Mouse (Mus musculus): ENCODE results near the gene Rab5if. TPM values are rescaled to one million over a fixed set of nuclear protein-coding genes. Genes with fewer than 3 reads are reported as not detected.
A peak's percentile ranks its signal among the peaks of the same experiment; 100 is the strongest.

The Rab5if gene
- polyA plus RNA-seq, 1 experiment = 129 TPM

DNA sequence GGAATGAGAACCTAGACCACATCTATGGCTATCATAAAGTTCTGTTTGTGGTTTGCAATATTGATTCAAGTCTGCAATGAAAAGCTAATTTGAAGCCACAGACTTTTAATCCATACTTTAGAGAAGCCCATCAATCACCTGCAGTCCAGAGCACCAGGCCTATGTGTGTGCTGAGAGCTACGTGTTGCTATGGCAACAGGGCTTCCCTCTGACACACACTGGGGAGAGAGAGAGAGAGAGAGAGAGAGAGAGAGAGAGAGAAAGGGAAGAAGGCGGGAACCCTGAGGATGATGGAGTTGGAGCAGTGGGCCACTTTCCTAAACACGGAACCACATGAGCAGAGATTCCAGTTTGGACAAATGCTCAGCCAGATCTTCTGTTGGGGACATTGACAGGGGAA, 29.3 kb downstream of the Rab5if start:
- WGBS = 76% methylated on average over 3 of the region's 3 CpGs
- Histone ChIP-seq H3K27me3 (replicated peaks; ENCODE audit: control insufficient read depth, insufficient read depth, low read length) (no peaks in the 10 kb centered on the region), H3K36me3 (ENCODE audit: control insufficient read depth, insufficient read depth, low read length) (no peaks in the 10 kb centered on the region), H3K4me1 (ENCODE audit: control insufficient read depth, insufficient read depth, low read length) (no peaks in the 10 kb centered on the region), H3K27ac (ENCODE audit: insufficient read depth, low read depth, low read length) (no peak overlapping the region), H3K4me3 (ENCODE audit: insufficient read depth, low read depth, low read length) (no peak overlapping the region)
- DNase-seq = no peak
- TF ChIP-seq CTCF (conservative IDR thresholded peaks at IDR 0.05; ENCODE audit: insufficient read depth, insufficient read length, low read depth, low read length) (no peak), POLR2A (IDR thresholded peaks at IDR 0.05; ENCODE audit: low read depth, low read length) (no peak)

GRCm38 (mm10) chr2:156892821-156893220, 29.9 kb downstream of the Rab5if start:
- no peaks in the 10 kb centered on the region for H3K4me1 ChIP-seq (ENCODE audit: control insufficient read depth, insufficient read depth, low read length)
- H3K4me3 ChIP-seq (ENCODE audit: insufficient read depth, low read depth, low read length) = no peak overlapping the region
- no peak for TF ChIP-seq POLR2A (IDR thresholded peaks at IDR 0.05; ENCODE audit: low read depth, low read length)
- TF ChIP-seq CTCF (conservative IDR thresholded peaks at IDR 0.05; ENCODE audit: insufficient read depth, insufficient read length, low read depth, low read length) = no peak
- no peak for DNase-seq
- H3K27me3 ChIP-seq (replicated peaks; ENCODE audit: control insufficient read depth, insufficient read depth, low read length) = no peaks in the 10 kb centered on the region
- no peak overlapping the region for H3K27ac ChIP-seq (ENCODE audit: insufficient read depth, low read depth, low read length)
- H3K36me3 ChIP-seq (ENCODE audit: control insufficient read depth, insufficient read depth, low read length) = no peaks in the 10 kb centered on the region
- 74% methylated on average over 6 of the region's 6 CpGs for WGBS

GRCm38 (mm10) chr2:156894496-156895265, 31.8 kb downstream of the Rab5if start:
- no peaks in the 10 kb centered on the region for H3K4me1 ChIP-seq (ENCODE audit: control insufficient read depth, insufficient read depth, low read length)
- no peaks in the 10 kb centered on the region for H3K36me3 ChIP-seq (ENCODE audit: control insufficient read depth, insufficient read depth, low read length)
- DNase-seq = peak; percentile 55
- 56% methylated on average over 15 of the region's 15 CpGs for WGBS
- TF ChIP-seq CTCF (conservative IDR thresholded peaks at IDR 0.05; ENCODE audit: insufficient read depth, insufficient read length, low read depth, low read length) (no peak), POLR2A (IDR thresholded peaks at IDR 0.05; ENCODE audit: low read depth, low read length) (no peak)
- H3K4me3 ChIP-seq (ENCODE audit: insufficient read depth, low read depth, low read length) = no peak overlapping the region
- H3K27ac ChIP-seq (ENCODE audit: insufficient read depth, low read depth, low read length) = no peak overlapping the region
- no peaks in the 10 kb centered on the region for H3K27me3 ChIP-seq (replicated peaks; ENCODE audit: control insufficient read depth, insufficient read depth, low read length)

DNA sequence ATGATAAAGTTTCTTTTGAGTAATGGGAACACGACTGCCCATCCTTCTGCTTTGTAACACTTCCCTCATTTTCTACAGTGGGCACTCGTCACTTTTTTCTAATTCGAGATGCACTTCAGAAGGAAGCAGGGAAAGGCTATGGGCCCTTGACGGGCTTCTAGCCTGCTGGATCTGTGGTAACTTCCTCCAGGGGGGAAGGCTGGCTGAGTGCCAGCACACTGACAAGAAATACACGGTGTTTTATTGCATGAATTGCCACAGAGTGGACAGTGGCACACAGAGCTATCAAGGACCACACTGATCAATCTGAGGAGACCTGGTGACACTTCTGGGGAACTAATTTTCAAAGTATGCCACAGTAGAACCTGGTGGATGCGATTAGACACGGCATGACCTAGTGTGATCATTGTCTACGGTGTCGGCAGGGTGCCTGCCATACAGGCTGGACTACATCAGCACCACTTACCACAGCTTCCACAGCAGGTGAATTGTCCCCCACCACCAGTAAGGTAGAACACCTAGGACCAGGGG, 33.5 kb downstream of the Rab5if start:
- no peak overlapping the region for H3K27ac ChIP-seq (ENCODE audit: insufficient read depth, low read depth, low read length)
- TF ChIP-seq CTCF (conservative IDR thresholded peaks at IDR 0.05; ENCODE audit: insufficient read depth, insufficient read length, low read depth, low read length) (no peak), POLR2A (IDR thresholded peaks at IDR 0.05; ENCODE audit: low read depth, low read length) (no peak)
- no peaks in the 10 kb centered on the region for H3K36me3 ChIP-seq (ENCODE audit: control insufficient read depth, insufficient read depth, low read length)
- H3K4me3 ChIP-seq (ENCODE audit: insufficient read depth, low read depth, low read length) = no peak overlapping the region
- H3K27me3 ChIP-seq (replicated peaks; ENCODE audit: control insufficient read depth, insufficient read depth, low read length) = no peaks in the 10 kb centered on the region
- WGBS = 71% methylated on average over 9 of the region's 9 CpGs
- no peak for DNase-seq
- H3K4me1 ChIP-seq (ENCODE audit: control insufficient read depth, insufficient read depth, low read length) = no peaks in the 10 kb centered on the region

- TF ChIP-seq CTCF (conservative IDR thresholded peaks at IDR 0.05; ENCODE audit: insufficient read depth, insufficient read length, low read depth, low read length) (no peak), POLR2A (IDR thresholded peaks at IDR 0.05; ENCODE audit: low read depth, low read length) (no peak)
- Histone ChIP-seq H3K4me1 (ENCODE audit: control insufficient read depth, insufficient read depth, low read length) (no peaks in the 10 kb centered on the region), H3K27ac (ENCODE audit: insufficient read depth, low read depth, low read length) (no peak overlapping the region), H3K36me3 (ENCODE audit: control insufficient read depth, insufficient read depth, low read length) (no peaks in the 10 kb centered on the region), H3K4me3 (ENCODE audit: insufficient read depth, low read depth, low read length) (no peak overlapping the region), H3K27me3 (replicated peaks; ENCODE audit: control insufficient read depth, insufficient read depth, low read length) (no peaks in the 10 kb centered on the region)
- no peak for DNase-seq
- WGBS = 85% methylated on average over 9 of the region's 9 CpGs
Observed at GRCm38 (mm10) chr2:156897034-156897433, 34.1 kb downstream of the Rab5if start.

- no peaks in the 10 kb centered on the region for H3K36me3 ChIP-seq (ENCODE audit: control insufficient read depth, insufficient read depth, low read length)
- no peak for TF ChIP-seq CTCF (conservative IDR thresholded peaks at IDR 0.05; ENCODE audit: insufficient read depth, insufficient read length, low read depth, low read length)
- no peak overlapping the region for H3K4me3 ChIP-seq (ENCODE audit: insufficient read depth, low read depth, low read length)
- 54% methylated on average over 4 of the region's 4 CpGs for WGBS
- no peak overlapping the region for H3K27ac ChIP-seq (ENCODE audit: insufficient read depth, low read depth, low read length)
- H3K4me1 ChIP-seq (ENCODE audit: control insufficient read depth, insufficient read depth, low read length) = no peaks in the 10 kb centered on the region
- H3K27me3 ChIP-seq (replicated peaks; ENCODE audit: control insufficient read depth, insufficient read depth, low read length) = no peaks in the 10 kb centered on the region
- no peak for DNase-seq
Observed at GRCm38 (mm10) chr2:156898374-156898773, 35.4 kb downstream of the Rab5if start.

DNA sequence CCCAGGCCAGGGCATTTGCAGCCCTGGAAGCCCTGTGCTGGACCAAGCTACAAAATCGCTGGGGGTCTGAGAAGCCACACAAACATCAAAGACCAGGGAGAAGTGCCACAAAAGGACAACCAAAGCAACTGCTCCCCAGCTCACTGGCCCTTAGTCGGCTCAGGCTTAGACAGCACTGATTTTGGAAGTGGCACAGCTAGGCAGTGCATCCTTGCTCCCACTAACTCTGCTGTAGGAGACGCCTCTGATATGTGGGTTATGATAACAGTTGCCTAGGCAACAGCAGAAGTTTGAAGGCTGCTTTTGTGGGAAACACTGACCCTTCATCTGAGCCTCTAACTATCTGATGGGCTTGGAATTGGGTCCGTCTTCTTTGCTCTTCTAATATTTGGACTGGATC, 36.3 kb downstream of the Rab5if start:
- no peak for TF ChIP-seq POLR2A (IDR thresholded peaks at IDR 0.05; ENCODE audit: low read depth, low read length)
- no peak for TF ChIP-seq CTCF (conservative IDR thresholded peaks at IDR 0.05; ENCODE audit: insufficient read depth, insufficient read length, low read depth, low read length)
- H3K4me1 ChIP-seq (ENCODE audit: control insufficient read depth, insufficient read depth, low read length) = no peaks in the 10 kb centered on the region
- no peak for DNase-seq
- 63% methylated on average over 4 of the region's 4 CpGs for WGBS
- no peaks in the 10 kb centered on the region for H3K27me3 ChIP-seq (replicated peaks; ENCODE audit: control insufficient read depth, insufficient read depth, low read length)
- H3K27ac ChIP-seq (ENCODE audit: insufficient read depth, low read depth, low read length) = no peak overlapping the region
- no peak overlapping the region for H3K4me3 ChIP-seq (ENCODE audit: insufficient read depth, low read depth, low read length)
- no peaks in the 10 kb centered on the region for H3K36me3 ChIP-seq (ENCODE audit: control insufficient read depth, insufficient read depth, low read length)
